Mouse (Mus musculus): ENCODE measurements around the gene Rasa2.

DNA sequence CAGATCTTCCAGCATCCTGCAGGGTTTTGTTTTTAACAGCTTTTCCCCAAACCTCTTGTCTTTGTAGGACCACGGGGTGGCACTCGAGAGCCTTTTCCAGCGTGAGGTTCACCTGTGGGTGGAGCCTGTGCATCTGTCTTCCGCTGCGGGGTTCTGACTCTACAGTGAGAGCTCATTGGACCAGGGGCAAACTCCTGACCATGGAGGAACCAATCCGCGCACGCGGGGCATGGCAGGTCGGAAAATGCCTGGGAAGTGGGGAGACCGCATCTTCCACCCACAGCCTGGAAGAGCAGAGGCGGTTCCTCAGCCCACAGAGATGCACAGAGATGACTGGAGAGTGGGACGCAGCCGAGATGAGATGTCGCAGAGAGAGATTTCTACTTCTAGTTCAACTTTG, 38.5 kb upstream of the Rasa2 start:
- TF ChIP-seq POLR2A (IDR thresholded peaks at IDR 0.05; ENCODE audit: borderline replicate concordance, extremely low read depth, insufficient read depth, insufficient read length, poor library complexity, severe bottlenecking): peak; percentile 61; the same call in 1 of the 2 replicates
- TF ChIP-seq CTCF (IDR thresholded peaks at IDR 0.05; ENCODE audit: borderline replicate concordance, extremely low read depth, insufficient read depth, insufficient read length): peak; percentile 92

All from brain, embryonic 14.5 days (tissue).